Mouse (Mus musculus) Muller cell, postnatal 12 days (primary cell): ENCODE data around the gene Zfp644.

Source experiments
- DNase-seq: peaks from one replicate; pipeline ENCODE4 v3.0.0-alpha.2; 2015; ENCODE audit errors: inconsistent ontology term

Gene Zfp644

GRCm38 (mm10) chr5:106597472-106597871 lies 99.6 kb downstream of the Zfp644 start:
- DNase-seq: no peak

- DNase-seq: no peak
Observed at GRCm38 (mm10) chr5:106594388-106594787, 102.7 kb downstream of the Zfp644 start.

GRCm38 (mm10) chr5:106590686-106591085 lies 106.4 kb downstream of the Zfp644 start:
- DNase-seq: no peak

- no peak for DNase-seq
Observed at GRCm38 (mm10) chr5:106589670-106590069, 107.4 kb downstream of the Zfp644 start.

GRCm38 (mm10) chr5:106589006-106589405 lies 108.1 kb downstream of the Zfp644 start:
- no peak for DNase-seq

- no peak for DNase-seq
Observed at GRCm38 (mm10) chr5:106580943-106581342, 116.1 kb downstream of the Zfp644 start.

GRCm38 (mm10) chr5:106577237-106577888 lies 119.7 kb downstream of the Zfp644 start:
- peak; percentile 78 for DNase-seq

- DNase-seq: peak; percentile 12
Observed at GRCm38 (mm10) chr5:106575098-106575497, 122.0 kb downstream of the Zfp644 start.

GRCm38 (mm10) chr5:106574560-106574946 lies 122.5 kb downstream of the Zfp644 start:
- DNase-seq: peak; percentile 85

- peak; percentile 11 for DNase-seq
Observed at GRCm38 (mm10) chr5:106573742-106574559, 123.1 kb downstream of the Zfp644 start.
